Mouse (Mus musculus) CD8-positive naive resting alpha-beta T cell, adult 2 months (primary cell): ENCODE results near the gene Ybx2.

Experiments
- DNase-seq, 2 experiments: peaks; one replicate each; pipeline ENCODE4 v3.0.0; 2022; ENCODE audit warnings: low read depth in 2 of 2, low spot score in 2 of 2

Gene Ybx2

GRCm38 (mm10) chr11:69935137-69935879 lies at the start of gene Ybx2:
Gene Ybx2 (plus strand): TSS chr11:69935796.
- peak; percentile 53 to 59 for DNase-seq

GRCm38 (mm10) chr11:69886907-69887635 lies 48.5 kb upstream of the Ybx2 start:
- DNase-seq, result no peak

- no peak for DNase-seq
Observed at GRCm38 (mm10) chr11:69891482-69891881, 44.1 kb upstream of the Ybx2 start.

- DNase-seq, result peak; percentile 58 to 77
Observed at GRCm38 (mm10) chr11:69894671-69895070, 40.9 kb upstream of the Ybx2 start.

- peak in 1 of 2 experiments; percentile 52 for DNase-seq
Observed at GRCm38 (mm10) chr11:69895291-69895690, 40.3 kb upstream of the Ybx2 start, which contains the start of gene Acap1. Gene Acap1 (minus strand): TSS chr11:69895539.

GRCm38 (mm10) chr11:69899870-69900269 lies 35.7 kb upstream of the Ybx2 start:
- no peak for DNase-seq

- peak; percentile 74 to 86 for DNase-seq
Observed at GRCm38 (mm10) chr11:69900471-69901405, 34.9 kb upstream of the Ybx2 start, which contains the start of the genes 2810408A11Rik and Neurl4. Gene 2810408A11Rik (minus strand): TSS chr11:69900987. Gene Neurl4 (plus strand): TSS chr11:69901072.

GRCm38 (mm10) chr11:69901406-69901846 lies 34.2 kb upstream of the Ybx2 start:
- peak; percentile 77 to 81 for DNase-seq

GRCm38 (mm10) chr11:69901993-69902392 lies 33.6 kb upstream of the Ybx2 start:
- no peak for DNase-seq

- DNase-seq, result no peak
Observed at GRCm38 (mm10) chr11:69902972-69903371, 32.6 kb upstream of the Ybx2 start.

- no peak for DNase-seq
Observed at GRCm38 (mm10) chr11:69904311-69904710, 31.3 kb upstream of the Ybx2 start.

GRCm38 (mm10) chr11:69908645-69909044 lies 27.0 kb upstream of the Ybx2 start:
- no peak for DNase-seq

- DNase-seq, result no peak
Observed at GRCm38 (mm10) chr11:69909174-69909573, 26.4 kb upstream of the Ybx2 start.

GRCm38 (mm10) chr11:69910177-69910576 lies 25.4 kb upstream of the Ybx2 start:
- DNase-seq, result no peak

GRCm38 (mm10) chr11:69910781-69911560 lies 24.6 kb upstream of the Ybx2 start:
- DNase-seq, result no peak

GRCm38 (mm10) chr11:69911701-69912100 lies 23.9 kb upstream of the Ybx2 start:
- DNase-seq, result no peak

- no peak for DNase-seq
Observed at GRCm38 (mm10) chr11:69912716-69913530, 22.7 kb upstream of the Ybx2 start.

GRCm38 (mm10) chr11:69913554-69914371 lies 21.8 kb upstream of the Ybx2 start, which contains the start of gene Gps2:
Gene Gps2 (plus strand): TSS chr11:69913888.
- DNase-seq, result peak; percentile 85 to 88
